Mouse (Mus musculus) gastrocnemius, postnatal 14 days (tissue): ENCODE measurements around the gene Wdr66. TPM values are rescaled to one million over a fixed set of nuclear protein-coding genes. Genes with fewer than 3 reads are reported as not detected.

ENCODE experiments used
- total RNA-seq, 2 experiments: library from RNA; stranded (reverse); gene quantifications; 2 replicates each; pipeline ENCODE4 v1.2.3; 2021

Wdr66 gene
- total RNA-seq, 2 experiments from 2014 or later, result 2.0 to 2.2 TPM

Other genes starting within 250 kb of the Wdr66 start
- 10 to 100 TPM; 39.5 to 47.6 TPM for gene Orai1, start 237.0 kb upstream of the Wdr66 start, total RNA-seq
- not detected for gene Morn3, start 205.1 kb upstream of the Wdr66 start, total RNA-seq
- 10 to 100 TPM; 11.9 TPM for gene Tmem120b, start 183.7 kb upstream of the Wdr66 start, total RNA-seq
- under 1 TPM; 0.27 to 0.51 TPM for gene Rhof, start 119.4 kb upstream of the Wdr66 start, total RNA-seq
- gene Setd1b, start 109.9 kb upstream of the Wdr66 start, total RNA-seq, result 10 to 100 TPM; 10.5 to 11.2 TPM
- gene Psmd9, start 82.7 kb upstream of the Wdr66 start, total RNA-seq, result 10 to 100 TPM; 19.2 to 19.5 TPM
- not detected for gene Hpd, start 69.4 kb upstream of the Wdr66 start, total RNA-seq
- gene Bcl7a, start 91.7 kb downstream of the Wdr66 start, total RNA-seq, result 10 to 100 TPM; 12.7 to 14.6 TPM
- 10 to 100 TPM; 48.5 to 59.9 TPM for gene Mlxip, start 142.7 kb downstream of the Wdr66 start, total RNA-seq
- not detected for gene Lrrc43, start 237.2 kb downstream of the Wdr66 start, total RNA-seq
- gene Il31, start 237.4 kb downstream of the Wdr66 start, total RNA-seq, result not detected